Mouse (Mus musculus): ENCODE data around the gene Usp20.

DNA sequence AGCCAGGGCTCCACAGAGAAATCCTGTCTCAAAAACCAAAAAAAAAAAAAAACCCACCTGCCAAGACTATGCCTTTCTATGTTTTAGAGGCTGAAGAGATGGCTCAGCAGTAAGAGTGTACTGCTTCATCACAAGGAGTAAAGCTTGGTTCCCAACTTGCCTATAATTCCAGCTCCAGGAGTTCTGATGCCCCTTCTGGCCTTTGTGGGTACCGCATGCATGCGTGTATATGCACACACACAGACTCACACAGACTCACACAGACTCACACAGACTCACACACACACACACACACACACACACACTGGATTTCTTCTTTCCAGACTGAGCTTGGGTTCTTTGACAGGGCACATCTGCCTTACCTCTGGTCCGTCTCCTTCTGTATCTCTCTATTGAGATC, 58.0 kb downstream of the Usp20 start:
- TF ChIP-seq CTCF (conservative IDR thresholded peaks at IDR 0.05; ENCODE audit: low read length) (peak; percentile 52), NANOG (IDR thresholded peaks at IDR 0.05; ENCODE audit: borderline replicate concordance, low read length) (no peak)
